Mouse (Mus musculus) forebrain, embryonic 12.5 days (tissue): ENCODE results near the gene Rnase1. TPM values are rescaled to one million over a fixed set of nuclear protein-coding genes. Genes with fewer than 3 reads are reported as not detected.
"Not testable (repeated sequence)": the region's sequence is repeated elsewhere in the genome, so short reads cannot be mapped to it uniquely, and the experiment has no call there.

ENCODE experiments used
- ATAC-seq: fragments of 200-750 bp; cut with Nextera tagmentation; 2 replicates; pipeline ENCODE4 v1.8.0; 2017; ENCODE audit warnings: moderate TSS enrichment; ENCODE audit not compliant: low FRiP score
- H3K27ac ChIP-seq: fragments of 300-500 bp; sonication (generic); 2 replicates; pipeline ENCODE4 v1.5.1; 2016; ENCODE audit warnings: mild to moderate bottlenecking
- H3K27me3 ChIP-seq: fragments of 300-500 bp; sonication (generic); 2 replicates; pipeline ENCODE4 v1.6.1; 2016; ENCODE audit warnings: mild to moderate bottlenecking
- H3K36me3 ChIP-seq: fragments of 300-500 bp; sonication (generic); replicated peaks from 2 replicates; pipeline ENCODE4 v1.6.1; 2016; ENCODE audit warnings: mild to moderate bottlenecking
- H3K4me1 ChIP-seq: fragments of 300-500 bp; sonication (generic); 2 replicates; pipeline ENCODE4 v1.6.1; 2016
- H3K4me2 ChIP-seq: fragments of 300-500 bp; sonication (generic); 2 replicates; pipeline ENCODE4 v1.6.1; 2016; ENCODE audit warnings: mild to moderate bottlenecking, moderate library complexity
- H3K4me3 ChIP-seq: fragments of 300-500 bp; sonication (generic); replicated peaks from 2 replicates; pipeline ENCODE4 v1.5.1; 2016; ENCODE audit warnings: mild to moderate bottlenecking
- H3K9ac ChIP-seq: fragments of 300-500 bp; sonication (generic); 2 replicates; pipeline ENCODE4 v1.6.1; 2016; ENCODE audit warnings: mild to moderate bottlenecking
- H3K9me3 ChIP-seq: fragments of 300-500 bp; sonication (generic); 2 replicates; pipeline ENCODE4 v1.6.1; 2016
- WGBS: fragments of 180-500 bp; shearing (Covaris S2); methylation state at CpG from one replicate; pipeline ENCODE4 v1.1.7; 2016; 5-methylcytosine and 5-hydroxymethylcytosine counted together
- polyA plus RNA-seq: library from polyadenylated mRNA; unstranded; fragments of >200 nt; fragmentation: Nextera tagmentation; extraction: Ambion mirVana; gene quantifications from 2 replicates; pipeline ENCODE4 v1.2.1, GENCODE M21; 2016

Rnase1 gene
- polyA plus RNA-seq, result not detected in 2 replicates

DNA sequence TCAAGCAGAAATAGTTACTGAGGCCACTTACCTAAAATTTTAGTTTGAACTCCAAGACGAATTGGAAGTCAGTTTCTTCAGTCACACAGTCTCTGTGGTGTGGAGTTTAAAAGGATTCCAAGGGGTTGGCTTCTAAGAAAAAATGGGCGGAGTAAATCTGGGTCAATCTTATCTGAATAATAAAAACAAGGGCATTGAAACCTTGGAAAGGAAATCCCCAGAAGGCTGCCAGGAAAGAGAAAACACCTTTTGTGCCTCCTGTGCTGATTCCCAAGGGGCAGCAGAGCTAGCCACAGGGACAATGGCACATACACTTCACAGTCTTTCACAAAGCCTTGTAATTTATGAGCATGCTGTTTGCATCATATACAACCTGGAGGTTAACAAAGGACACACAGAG lies at the start of gene Rnase1:
Gene Rnase1 (minus strand): TSS at position 101 of the 400 bp plus-strand sequence.
- no peak for ATAC-seq
- H3K9ac ChIP-seq, result no peak within 1 kb of the TSS
- H3K9me3 ChIP-seq, result no peaks in the 10 kb centered on the region
- peaks cover 3% of the 10 kb centered on the region; the same call in 1 of the 2 replicates for H3K4me1 ChIP-seq
- no peaks in the 10 kb centered on the region for H3K27me3 ChIP-seq
- WGBS, result 35% methylated on average over 2 of the region's 2 CpGs
- no peak within 1 kb of the TSS for H3K27ac ChIP-seq
- no peaks in the 10 kb centered on the region for H3K36me3 ChIP-seq
- H3K4me2 ChIP-seq, result no peak within 1 kb of the TSS
- H3K4me3 ChIP-seq, result no peak within 1 kb of the TSS

DNA sequence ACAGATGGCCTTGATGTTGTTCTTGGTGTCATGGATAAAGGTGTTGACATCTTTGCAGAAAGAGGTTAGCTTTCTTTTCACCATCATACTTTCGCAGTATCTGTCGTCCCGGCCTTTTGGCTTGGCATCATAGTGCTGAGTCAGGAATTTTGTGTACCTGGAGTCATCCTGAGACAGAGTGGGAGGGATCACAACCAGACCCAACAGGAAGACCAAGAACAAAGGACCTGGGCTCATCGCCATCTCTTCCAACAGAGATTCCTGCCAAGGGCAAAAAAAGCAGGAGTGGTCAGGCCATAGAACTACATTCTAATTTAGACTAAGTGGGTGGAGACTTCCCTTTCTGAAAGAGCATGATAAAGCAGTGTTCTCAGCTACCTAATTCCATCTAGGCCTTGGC lies 49.1 kb upstream of the Rnase1 start:
- 90% methylated on average over 4 of the region's 4 CpGs for WGBS
- H3K9me3 ChIP-seq, result no peaks in the 10 kb centered on the region
- no peak for ATAC-seq

DNA sequence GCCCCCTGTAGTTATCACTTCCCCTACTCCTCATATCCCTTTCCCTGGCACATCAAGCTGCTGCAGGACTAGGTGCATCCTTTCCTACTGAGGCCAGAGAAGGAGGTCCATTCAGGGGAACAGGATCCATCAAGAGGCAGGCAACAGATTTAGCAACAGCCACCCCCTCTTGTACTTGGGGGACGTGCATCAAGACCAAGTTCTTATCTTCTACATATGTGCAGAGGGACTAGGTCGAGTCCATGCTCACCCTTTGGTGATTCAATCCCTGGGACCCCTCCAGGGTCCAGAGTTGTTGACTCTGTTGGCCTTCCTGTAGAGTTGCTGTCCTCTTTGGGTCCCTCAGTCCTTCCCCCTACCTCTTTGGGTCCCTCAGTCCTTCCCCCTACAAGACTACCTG lies 34.5 kb upstream of the Rnase1 start:
- H3K9me3 ChIP-seq, H3K4me3 ChIP-seq, H3K36me3 ChIP-seq, H3K9ac ChIP-seq, H3K27ac ChIP-seq, H3K4me2 ChIP-seq, ATAC-seq, H3K27me3 ChIP-seq, H3K4me1 ChIP-seq: not testable (repeated sequence)
- WGBS, result 75% methylated on average over 2 of the region's 2 CpGs

More for the DNA sequence above, 49.1 kb upstream of the Rnase1 start:
- Histone ChIP-seq H3K27ac (no peak overlapping the region), H3K36me3 (no peaks in the 10 kb centered on the region), H3K27me3 (no peaks in the 10 kb centered on the region), H3K4me1 (no peaks in the 10 kb centered on the region), H3K9ac (no peak overlapping the region), H3K4me2 (no peak overlapping the region), H3K4me3 (no peak overlapping the region)

DNA sequence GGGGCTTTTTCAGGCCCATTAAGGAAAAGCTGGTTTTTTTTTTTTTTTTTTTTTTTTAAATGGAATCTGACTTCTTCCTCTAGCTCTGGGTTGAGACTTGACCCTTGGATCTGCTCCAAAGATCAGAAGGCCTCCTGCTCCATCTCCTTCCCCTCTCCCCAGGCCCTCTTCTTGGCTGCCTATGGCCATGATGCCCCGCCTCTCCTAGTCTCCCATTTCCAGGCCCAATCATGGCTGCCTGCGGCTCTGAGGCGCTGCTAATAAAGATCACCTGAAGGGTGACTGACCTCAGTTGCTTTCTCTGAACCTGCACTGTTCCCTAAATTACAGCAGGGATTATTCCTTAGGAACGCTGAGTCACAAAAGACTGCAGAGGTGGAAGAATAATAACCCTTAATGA lies 27.3 kb upstream of the Rnase1 start:
- Histone ChIP-seq H3K4me1 (no peaks in the 10 kb centered on the region), H3K36me3 (no peaks in the 10 kb centered on the region), H3K27me3 (no peaks in the 10 kb centered on the region), H3K4me3 (no peak overlapping the region), H3K4me2 (no peak overlapping the region), H3K9me3 (no peaks in the 10 kb centered on the region), H3K27ac (no peak overlapping the region), H3K9ac (no peak overlapping the region)
- WGBS, result 61% methylated on average over 4 of the region's 4 CpGs
- ATAC-seq, result no peak

DNA sequence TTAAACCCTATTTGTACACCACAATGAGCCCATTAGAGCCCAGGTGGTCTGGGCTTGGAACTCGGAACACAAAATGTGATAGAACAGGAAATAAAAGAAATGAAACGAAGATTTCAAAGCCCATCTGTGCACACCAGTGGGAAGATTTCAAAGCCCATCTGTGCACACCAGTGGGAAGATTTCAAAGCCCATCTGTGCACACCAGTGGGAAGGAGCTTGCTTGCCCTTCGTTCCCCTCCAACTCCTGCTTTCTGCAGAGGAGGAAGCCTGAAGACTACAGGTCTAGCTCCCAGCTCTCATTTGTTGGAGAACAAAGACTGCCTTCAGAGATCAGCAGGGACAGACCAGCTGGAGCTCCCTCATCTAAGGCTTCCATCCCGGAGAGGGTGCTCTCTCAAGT lies 26.4 kb upstream of the Rnase1 start:
- H3K9ac ChIP-seq, ATAC-seq, H3K4me1 ChIP-seq, H3K27me3 ChIP-seq, H3K27ac ChIP-seq, H3K4me2 ChIP-seq, H3K36me3 ChIP-seq, H3K9me3 ChIP-seq, H3K4me3 ChIP-seq: not testable (repeated sequence)
- WGBS, result 41% methylated on average over 4 of the region's 4 CpGs

DNA sequence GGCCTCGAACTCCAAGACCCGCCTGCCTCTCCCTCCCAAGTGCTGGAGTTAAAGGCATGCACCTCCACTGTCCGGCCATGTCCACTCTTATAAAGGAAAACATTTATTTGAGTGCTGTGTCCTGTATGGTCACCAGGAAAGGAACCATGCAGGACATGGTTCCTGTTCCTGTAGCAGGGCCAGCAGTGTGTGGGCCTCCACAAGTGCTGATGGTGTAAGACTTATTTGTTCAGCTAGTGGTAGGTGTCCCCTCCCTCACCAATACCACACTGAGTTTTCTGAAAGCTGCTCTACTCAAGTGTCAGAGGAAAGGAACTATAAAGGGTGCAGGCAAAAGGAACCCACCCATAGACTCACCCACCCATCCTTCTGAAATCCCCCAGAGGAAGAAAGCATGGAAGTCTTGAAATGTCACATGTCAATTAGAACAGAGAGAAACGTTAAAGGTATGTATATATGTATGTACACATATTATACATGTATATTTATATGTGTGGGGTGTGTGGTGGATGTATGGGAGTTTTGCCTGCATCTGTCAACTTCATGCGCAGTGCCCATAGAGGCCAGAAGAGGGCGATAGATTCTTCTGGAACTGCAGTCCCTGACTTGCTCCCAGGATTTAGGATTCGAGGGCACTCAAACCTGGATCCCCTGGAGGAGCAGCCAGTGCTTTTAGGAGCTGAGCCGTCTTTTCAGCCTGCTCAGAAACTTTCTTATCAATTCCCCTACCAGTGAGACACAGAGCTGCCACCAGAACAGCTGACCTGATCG lies 25.7 kb upstream of the Rnase1 start:
- H3K9me3 ChIP-seq, ATAC-seq, H3K27ac ChIP-seq, H3K4me3 ChIP-seq, H3K9ac ChIP-seq, H3K4me1 ChIP-seq, H3K27me3 ChIP-seq, H3K36me3 ChIP-seq, H3K4me2 ChIP-seq: not testable (repeated sequence)
- WGBS, result 38% methylated on average over 9 of the region's 9 CpGs

DNA sequence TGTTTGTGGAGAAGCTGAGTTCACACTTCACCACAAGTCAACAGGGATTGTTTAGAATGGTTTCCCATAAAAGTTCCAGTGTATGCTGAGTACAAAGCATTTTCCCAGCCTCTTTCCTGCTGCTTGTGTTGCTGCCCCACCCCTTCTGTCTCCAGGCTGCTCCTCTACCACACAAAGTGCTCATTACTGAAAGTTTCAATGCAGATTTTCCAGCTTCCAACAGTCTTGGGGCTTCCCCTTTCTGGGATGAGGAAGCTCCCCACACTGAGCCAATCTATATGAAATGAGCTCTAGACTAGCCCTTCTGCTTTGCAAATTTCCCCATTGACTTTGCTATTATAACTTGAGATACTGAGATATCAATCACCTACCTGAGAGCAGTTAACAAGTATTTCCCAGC lies 19.5 kb upstream of the Rnase1 start:
- no peak for ATAC-seq

DNA sequence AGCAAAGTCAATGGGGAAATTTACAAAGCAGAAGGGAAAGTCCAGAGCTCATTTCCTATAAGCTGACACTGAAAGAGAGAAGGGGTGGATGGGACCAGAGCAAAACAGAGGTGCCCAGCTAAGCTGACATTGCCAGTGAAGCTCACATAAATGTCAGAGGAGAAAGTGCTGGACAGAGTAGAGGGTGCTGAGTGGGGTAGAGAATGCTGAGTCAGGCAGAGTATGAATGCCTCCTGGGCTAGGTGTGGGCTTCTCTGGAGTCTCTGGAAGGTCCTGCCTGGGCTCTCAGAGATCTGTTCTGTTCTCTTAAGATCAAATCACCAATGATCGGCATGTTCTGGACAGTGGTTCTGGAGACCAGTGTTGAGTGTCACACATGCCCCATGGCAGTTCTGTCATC lies 18.9 kb upstream of the Rnase1 start:
- no peak overlapping the region for H3K4me3 ChIP-seq
- no peak for ATAC-seq
- H3K9me3 ChIP-seq, result no peaks in the 10 kb centered on the region
- 93% methylated on average over 1 of the region's 1 CpGs for WGBS
- H3K27ac ChIP-seq, result no peak overlapping the region
- no peak overlapping the region for H3K9ac ChIP-seq
- no peaks in the 10 kb centered on the region for H3K27me3 ChIP-seq
- H3K4me2 ChIP-seq, result no peak overlapping the region
- no peaks in the 10 kb centered on the region for H3K4me1 ChIP-seq
- H3K36me3 ChIP-seq, result no peaks in the 10 kb centered on the region

More for the DNA sequence above, 19.5 kb upstream of the Rnase1 start:
- no peak overlapping the region for H3K27ac ChIP-seq
- H3K9me3 ChIP-seq, result no peaks in the 10 kb centered on the region
- no peaks in the 10 kb centered on the region for H3K36me3 ChIP-seq
- H3K27me3 ChIP-seq, result no peaks in the 10 kb centered on the region
- H3K4me1 ChIP-seq, result no peaks in the 10 kb centered on the region
- H3K9ac ChIP-seq, result no peak overlapping the region
- no peak overlapping the region for H3K4me2 ChIP-seq
- H3K4me3 ChIP-seq, result no peak overlapping the region

DNA sequence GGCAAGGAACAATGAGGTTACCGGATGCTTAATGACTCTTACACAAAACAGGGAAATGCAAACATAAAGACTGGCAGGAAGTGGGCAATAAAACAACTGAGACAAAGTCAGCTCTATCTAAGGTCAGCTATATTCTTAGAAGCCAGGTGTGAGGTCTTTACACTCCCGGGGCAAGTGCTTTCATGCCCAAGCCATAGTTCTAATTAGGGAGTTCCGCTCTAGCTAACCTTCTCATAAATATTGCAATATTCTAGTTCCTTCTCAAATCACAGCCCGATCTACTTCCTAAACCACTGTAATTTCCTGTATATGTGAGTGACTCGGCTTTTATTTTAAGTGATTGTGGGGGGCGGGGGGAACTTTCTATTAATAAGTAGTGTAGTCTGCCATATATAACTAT lies 16.7 kb upstream of the Rnase1 start:
- not testable (repeated sequence) for H3K4me2 ChIP-seq, H3K9ac ChIP-seq, H3K36me3 ChIP-seq, H3K27ac ChIP-seq, H3K4me1 ChIP-seq, H3K4me3 ChIP-seq, H3K27me3 ChIP-seq, H3K9me3 ChIP-seq, ATAC-seq
- 93% methylated on average over 6 of the region's 6 CpGs for WGBS

DNA sequence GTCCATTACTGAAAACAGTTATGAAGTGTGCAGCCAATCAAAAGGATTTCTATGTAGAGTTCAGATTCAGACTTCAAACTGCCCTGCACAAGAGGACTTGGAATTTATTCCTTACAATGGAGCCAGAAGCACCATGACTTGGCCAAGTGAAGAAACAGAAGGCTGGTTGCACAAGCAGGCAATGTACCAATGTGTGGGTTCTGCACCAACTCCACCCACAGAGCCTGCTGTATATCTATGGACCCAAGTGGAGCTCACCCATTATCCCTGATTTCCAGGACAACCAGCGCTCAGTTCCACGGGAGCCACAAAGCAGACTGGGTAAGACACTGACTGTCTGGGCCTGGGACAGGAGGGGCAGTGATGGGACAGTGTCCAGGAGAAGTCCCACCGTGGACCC lies 15.4 kb upstream of the Rnase1 start, which contains the start of gene Rnase2b:
Gene Rnase2b (plus strand): TSS at position 285 of the 400 bp plus-strand sequence.
- not testable (repeated sequence) for H3K4me2 ChIP-seq, H3K36me3 ChIP-seq, H3K9ac ChIP-seq, H3K4me3 ChIP-seq, H3K9me3 ChIP-seq, ATAC-seq, H3K27ac ChIP-seq, H3K27me3 ChIP-seq, H3K4me1 ChIP-seq
- 90% methylated on average over 3 of the region's 3 CpGs for WGBS

DNA sequence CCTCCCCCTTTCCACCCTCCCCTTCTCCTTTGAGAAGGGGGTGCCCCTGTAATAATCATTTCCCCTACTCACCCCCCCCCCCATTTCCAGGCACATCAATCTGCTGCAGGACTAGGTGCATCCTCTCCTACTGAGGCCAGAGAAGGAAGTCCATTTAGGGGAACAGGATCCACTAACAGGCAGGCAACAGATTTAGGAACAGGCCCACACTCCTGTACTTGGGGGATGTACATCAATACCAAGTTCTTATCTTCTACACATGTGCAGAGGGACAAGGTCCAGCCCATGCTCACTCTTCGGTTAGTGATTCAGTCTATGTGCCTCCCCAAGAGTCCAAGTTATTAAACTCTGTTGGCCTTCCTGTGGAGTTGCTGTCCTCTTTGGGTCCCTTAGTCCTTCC lies 10.5 kb upstream of the Rnase1 start:
- no peak overlapping the region for H3K27ac ChIP-seq
- 85% methylated on average over 1 of the region's 1 CpGs for WGBS
- no peak overlapping the region for H3K4me2 ChIP-seq
- H3K9me3 ChIP-seq, result no peaks in the 10 kb centered on the region
- no peak overlapping the region for H3K4me3 ChIP-seq
- H3K9ac ChIP-seq, result no peak overlapping the region
- ATAC-seq, result no peak
- no peaks in the 10 kb centered on the region for H3K4me1 ChIP-seq
- H3K27me3 ChIP-seq, result no peaks in the 10 kb centered on the region
- H3K36me3 ChIP-seq, result no peaks in the 10 kb centered on the region

DNA sequence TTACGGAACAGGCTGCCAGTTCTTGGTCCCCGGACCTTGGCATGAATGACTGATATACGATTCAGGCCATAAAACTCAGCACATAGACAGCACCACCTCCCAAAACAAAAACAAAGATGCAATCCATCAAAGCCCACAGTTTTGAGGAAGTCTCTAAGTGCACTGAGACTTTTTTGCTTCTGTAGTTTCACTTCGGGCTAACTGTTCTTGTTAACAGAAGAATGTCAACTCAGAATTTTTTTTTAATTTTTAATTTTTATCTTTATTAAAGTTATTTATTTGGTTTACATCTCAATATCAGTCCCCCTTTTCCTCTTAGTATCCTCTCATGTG lies 10.1 kb upstream of the Rnase1 start:
- Histone ChIP-seq H3K4me2 (no peak overlapping the region), H3K27me3 (no peaks in the 10 kb centered on the region), H3K9me3 (no peaks in the 10 kb centered on the region), H3K9ac (no peak overlapping the region), H3K4me1 (no peaks in the 10 kb centered on the region), H3K36me3 (no peaks in the 10 kb centered on the region), H3K27ac (no peak overlapping the region), H3K4me3 (no peak overlapping the region)
- 82% methylated on average over 4 of the region's 4 CpGs for WGBS
- ATAC-seq, result no peak

DNA sequence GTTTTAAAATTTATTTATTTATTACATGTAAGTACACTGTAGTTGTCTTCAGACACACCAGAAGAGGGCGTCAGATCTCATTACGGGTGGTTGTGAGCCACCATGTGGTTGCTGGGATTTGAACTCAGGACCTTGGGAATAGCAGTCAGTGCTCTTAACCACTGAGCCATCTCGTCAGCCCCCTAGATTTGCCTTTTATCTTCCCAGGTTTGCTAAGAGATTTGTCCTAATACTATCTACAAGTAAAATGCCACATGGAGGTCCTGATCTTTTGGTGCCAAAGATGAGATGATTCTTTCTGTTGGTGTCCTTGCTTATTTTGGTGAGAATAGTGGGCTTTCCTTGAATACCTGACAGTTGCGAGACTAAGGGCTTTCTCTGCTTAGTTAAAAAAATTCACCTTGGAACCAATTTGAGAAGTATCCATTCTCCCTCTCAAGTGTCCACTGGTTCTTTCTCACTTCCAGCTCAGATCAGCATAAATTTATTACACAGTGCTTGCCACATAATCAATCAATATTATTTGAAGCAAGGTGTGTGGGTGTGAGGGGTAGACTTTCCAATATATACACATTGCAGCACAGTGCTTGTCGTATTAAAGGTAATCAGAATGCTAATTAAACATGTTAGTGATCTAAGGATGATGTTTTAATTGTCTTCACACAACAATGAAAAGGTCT lies 9.6 kb upstream of the Rnase1 start:
- no peak overlapping the region for H3K4me2 ChIP-seq

More for the DNA sequence above, 9.6 kb upstream of the Rnase1 start:
- Histone ChIP-seq H3K27me3 (no peaks in the 10 kb centered on the region), H3K27ac (no peak overlapping the region), H3K36me3 (no peaks in the 10 kb centered on the region), H3K9ac (no peak overlapping the region), H3K4me3 (no peak overlapping the region), H3K9me3 (no peaks in the 10 kb centered on the region), H3K4me1 (no peaks in the 10 kb centered on the region)
- 88% methylated on average over 5 of the region's 5 CpGs for WGBS
- ATAC-seq, result no peak
